Mouse (Mus musculus) layer of hippocampus, postnatal 14 days (tissue): ENCODE measurements around the gene Ddx42. TPM values are rescaled to one million over a fixed set of nuclear protein-coding genes. Genes with fewer than 3 reads are reported as not detected.
A peak's percentile ranks its signal among the peaks of the same experiment; 100 is the strongest.

Experiments used
- DNase-seq, 2 experiments: peaks; one replicate each; pipeline ENCODE4 v3.0.0; 2021 to 2022; ENCODE audit warnings: low spot score in 2 of 2, mixed read lengths in 1 of 2
- total RNA-seq, 2 experiments: library from RNA; stranded (reverse); gene quantifications; 2 replicates each; pipeline ENCODE4 v1.2.3; 2021

The Ddx42 gene
- total RNA-seq, 2 experiments from 2014 or later, result 67.4 to 67.8 TPM

DNA sequence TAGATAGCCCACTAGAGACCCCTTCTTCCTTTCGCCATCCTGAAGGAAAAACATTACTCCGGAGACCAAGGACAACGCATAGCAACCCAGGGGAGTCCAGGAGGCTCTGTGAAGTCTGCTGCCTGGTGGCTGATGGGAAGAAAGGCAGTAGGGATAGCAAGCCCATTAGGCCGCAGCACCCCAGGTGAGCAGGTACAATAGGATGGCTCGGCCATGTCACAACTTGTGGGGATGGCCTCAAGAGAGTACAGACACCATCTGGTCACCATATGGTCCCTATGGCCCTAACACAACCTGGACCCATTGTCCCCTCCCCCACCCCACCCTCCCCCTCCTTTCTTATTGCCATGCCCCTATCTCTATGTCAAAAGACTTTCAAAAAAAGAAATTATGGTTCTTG lies 51.1 kb downstream of the Ddx42 start:
- DNase-seq, result no peak

DNA sequence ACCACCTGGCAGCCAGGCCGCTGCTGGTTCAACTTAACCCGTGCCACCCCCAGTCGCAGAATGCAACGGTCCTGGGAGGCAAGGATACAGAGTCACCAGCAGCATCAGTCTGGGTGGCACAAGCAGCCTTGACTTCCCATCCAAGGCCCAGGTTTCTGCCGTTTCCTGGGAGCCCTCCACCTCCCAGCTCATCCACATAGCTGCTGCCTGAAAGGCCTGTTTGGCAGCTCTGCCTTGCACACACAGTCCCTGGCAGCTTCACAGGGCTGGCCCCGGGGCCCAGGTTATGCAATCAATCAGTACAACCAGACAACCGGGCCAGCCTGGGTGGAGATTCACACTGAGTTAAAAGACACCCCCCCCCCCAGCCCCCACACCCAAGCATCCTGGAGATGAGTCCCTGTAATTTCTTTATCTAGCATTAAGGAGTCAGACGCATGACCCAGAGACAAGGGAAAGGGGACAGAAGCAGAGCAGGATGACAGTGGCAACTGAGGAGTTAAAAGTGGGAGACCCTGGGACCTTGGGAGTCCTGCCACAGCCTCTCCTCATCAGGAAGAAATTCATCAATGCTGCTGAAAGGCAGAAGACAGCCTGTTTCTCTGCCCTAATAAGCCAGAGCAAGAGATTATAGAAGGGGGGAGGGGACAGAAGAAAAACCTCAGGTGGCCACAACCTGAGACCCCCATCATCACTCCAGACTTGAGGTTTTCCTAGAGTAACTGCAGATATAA lies 51.8 kb downstream of the Ddx42 start:
- peak; percentile 63 to 89 for DNase-seq

GRCm38 (mm10) chr11:106269060-106269431 lies 52.3 kb downstream of the Ddx42 start:
- DNase-seq, result no peak

DNA sequence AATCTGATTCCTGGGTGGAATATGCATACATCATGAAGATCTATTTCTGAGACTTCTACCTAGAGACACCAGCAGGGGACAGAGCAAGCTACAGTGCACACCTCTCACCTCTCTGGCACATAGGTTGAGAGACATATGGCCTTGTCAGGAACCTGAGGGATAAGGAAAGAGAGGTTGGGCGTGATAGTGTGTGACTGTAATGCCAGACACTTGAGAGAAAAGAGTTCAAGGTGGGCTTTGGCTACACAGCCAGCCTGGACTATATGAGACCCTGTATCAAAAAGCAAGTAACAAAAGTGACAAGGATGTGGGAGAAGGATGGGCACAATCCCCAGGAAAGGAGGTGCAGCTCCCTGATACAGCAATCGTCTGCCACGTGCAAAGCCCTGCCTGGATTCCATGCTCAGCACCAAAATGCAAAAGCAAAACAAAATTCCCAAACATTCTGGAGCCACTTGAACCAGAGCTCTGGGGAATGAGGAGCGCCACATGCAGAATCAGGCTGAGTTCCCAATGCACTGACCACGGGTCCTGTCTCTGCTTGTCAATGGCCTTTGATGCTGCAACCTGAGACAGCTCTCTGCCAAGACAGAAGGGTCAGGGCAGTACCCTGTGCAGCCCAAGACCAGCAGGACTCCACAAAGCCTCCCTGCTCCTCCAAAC lies 54.5 kb downstream of the Ddx42 start:
- DNase-seq, result no peak

GRCm38 (mm10) chr11:106271794-106272643 lies 55.3 kb downstream of the Ddx42 start:
- no peak for DNase-seq

GRCm38 (mm10) chr11:106272644-106273310 lies 56.1 kb downstream of the Ddx42 start, which contains the start of gene Smarcd2:
Gene Smarcd2 (minus strand): TSS chr11:106272972.
- peak; percentile 98 to 99 for DNase-seq

DNA sequence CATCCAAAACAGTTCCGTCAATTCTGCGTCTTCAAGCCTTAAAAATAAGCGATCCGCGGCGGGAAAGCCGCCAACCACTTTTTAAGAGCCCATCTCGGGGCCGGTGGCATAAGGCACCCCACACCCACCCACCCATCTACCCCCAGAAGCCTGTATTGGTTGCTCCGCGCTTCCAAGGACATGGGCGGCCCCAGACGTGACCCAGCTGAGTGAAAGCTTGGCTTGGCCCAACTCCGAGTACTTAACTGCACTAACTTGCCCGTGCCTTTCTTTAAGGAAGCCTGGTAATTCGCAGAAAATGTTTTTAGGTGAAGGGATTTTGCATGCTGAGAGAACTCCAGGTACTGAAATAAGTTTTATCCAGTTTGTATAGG lies 56.6 kb downstream of the Ddx42 start:
- DNase-seq, result no peak

GRCm38 (mm10) chr11:106273811-106274210 lies 57.1 kb downstream of the Ddx42 start:
- no peak for DNase-seq

- no peak for DNase-seq
These were observed 57.6 kb downstream of the Ddx42 start for GRCm38 (mm10) chr11:106274374-106274773.

DNA sequence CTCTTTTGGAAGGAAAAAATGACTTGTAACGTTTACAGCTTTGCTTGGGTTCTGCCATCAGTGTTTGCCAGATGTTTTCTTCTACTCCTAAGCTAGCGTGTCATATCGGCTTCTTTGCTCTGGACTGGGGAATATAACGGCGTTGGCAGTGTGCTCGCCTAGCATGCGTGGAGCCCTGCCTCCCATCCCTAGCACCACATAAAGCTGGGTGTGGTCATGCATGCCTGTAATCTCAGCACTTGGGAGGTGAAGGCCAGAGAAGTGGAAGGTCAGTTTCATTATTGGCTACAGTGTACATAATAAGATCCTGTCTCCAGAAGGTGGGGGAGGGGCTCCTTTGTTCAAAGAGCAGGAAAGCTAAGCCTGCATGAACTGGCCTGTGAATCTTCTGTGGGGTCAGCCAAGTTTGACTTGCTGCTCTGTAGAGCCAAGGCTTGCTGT lies 58.3 kb downstream of the Ddx42 start:
- no peak for DNase-seq

DNA sequence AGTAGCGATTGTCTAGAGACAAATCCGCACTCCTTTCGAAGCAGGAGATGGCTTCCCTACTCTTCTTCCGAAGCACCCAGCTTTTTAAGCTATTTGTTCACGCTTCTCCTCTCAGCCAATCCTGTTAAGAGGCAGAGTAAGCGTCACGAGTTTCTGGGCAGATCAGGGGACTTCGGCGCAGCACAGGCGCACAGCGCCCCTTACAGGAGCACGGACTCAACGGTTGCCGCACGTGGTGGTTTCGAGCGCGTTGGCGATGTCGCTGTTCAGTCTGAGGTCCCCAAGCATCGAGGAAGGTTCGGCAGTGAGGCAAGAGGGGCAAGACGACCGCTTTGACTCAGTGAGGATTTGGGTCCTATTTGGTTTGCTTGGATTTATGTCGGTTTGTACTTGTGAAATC lies 59.7 kb downstream of the Ddx42 start, which contains the start of gene Tcam1:
TSS of gene Tcam1 (plus strand) at position 219 of the 400 bp plus-strand sequence.
- peak; percentile 96 for DNase-seq

DNA sequence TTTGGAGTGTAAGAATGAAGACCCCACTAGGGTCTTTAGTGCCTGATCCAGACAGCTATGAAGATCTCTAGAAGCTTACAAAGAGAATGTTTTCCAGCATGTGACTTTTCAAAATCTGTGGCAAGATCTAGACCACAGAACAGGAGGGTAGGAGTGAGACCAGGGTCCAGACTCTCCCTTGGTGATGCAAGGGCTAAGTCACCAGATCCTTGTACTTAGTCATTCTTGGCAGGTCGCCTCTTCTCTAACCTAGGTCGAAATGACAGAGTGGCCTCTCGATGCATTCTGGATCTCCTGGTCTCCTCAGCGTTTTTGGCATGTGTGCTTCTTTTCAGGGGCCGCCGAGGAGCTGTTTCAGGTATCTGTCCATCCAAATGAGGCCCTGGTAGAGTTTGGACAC lies 65.7 kb downstream of the Ddx42 start:
- no peak for DNase-seq

- DNase-seq, result no peak
These were observed 66.6 kb downstream of the Ddx42 start for GRCm38 (mm10) chr11:106283371-106283770.

- no peak for DNase-seq
These were observed 67.4 kb downstream of the Ddx42 start for GRCm38 (mm10) chr11:106284126-106284525.

DNA sequence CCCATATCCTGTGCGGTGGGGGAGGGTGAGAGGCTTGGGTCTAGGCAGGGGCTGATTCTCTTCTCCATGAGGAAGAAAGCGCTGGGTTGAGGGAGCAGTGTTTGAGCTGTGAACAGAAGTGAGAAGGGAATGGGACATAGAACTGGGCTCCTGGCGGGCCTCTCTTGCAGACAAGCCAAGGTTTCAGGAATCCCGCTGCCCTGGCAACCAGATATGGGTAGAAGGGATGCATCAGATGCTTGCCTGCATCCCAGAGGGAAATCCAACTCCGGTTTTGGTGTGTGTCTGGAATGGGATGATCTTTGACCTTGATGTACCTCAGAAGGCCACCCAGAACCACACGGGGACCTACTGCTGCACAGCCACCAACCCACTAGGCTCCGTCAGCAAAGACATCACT lies 69.5 kb downstream of the Ddx42 start:
- no peak for DNase-seq

DNA sequence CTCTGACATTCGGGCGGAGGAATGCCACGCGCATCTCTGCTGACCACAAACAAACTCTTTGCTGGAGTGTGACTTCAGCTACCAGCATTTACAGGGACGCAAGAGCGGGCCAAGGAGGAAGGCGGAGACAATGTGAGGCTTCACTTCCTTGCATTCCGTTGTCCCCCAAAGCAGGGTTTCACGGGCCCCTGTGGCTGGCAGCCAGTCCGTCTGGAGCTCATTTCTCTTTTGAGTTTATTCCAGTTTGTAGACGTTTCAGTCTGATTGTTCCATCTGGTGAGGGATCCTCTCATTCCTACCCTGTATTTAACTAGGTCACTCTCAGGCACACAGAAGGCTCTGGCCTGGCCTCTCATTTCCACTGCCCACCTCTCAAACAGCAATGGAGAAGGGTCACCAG lies 70.3 kb downstream of the Ddx42 start:
- DNase-seq, result no peak

- no peak for DNase-seq
These were observed 72.6 kb downstream of the Ddx42 start for GRCm38 (mm10) chr11:106289369-106289768.

DNA sequence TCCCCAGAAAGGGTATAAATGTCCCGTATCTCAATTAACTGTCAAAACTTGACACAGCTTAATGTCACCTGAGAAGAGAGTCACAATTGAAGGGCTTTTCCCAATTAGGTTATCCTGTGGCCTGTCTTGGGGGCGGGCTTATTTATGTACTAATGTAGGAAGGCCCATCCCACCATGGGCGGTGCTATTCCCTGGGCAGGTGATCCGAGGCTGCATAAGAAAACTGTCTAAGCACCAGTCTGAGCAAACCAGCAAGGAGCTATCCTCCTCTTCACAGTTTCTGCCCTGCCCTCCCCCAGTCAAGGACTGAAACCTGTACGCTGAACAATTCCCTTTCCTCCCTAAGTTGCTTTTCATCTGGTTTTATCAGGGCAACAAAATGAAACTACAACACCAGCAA lies 73.7 kb downstream of the Ddx42 start:
- DNase-seq, result no peak

GRCm38 (mm10) chr11:106291861-106292260 lies 75.1 kb downstream of the Ddx42 start:
- no peak for DNase-seq
